Mouse (Mus musculus) spleen, embryonic (tissue): ENCODE results near the gene Rtel1.

Source experiments
- CTCF ChIA-PET: fragments of 350-600 bp; sonication (Branson Sonifier 250); formaldehyde crosslinking; loops from one replicate; lab custom pipeline; 2022; lab: Charles Lee

The Rtel1 gene

GRCm38 (mm10) chr2:181322136-181322535 is 2.6 kb downstream of the Rtel1 start:
- CTCF ChIA-PET = no interaction called here

GRCm38 (mm10) chr2:181326098-181326497 is 6.6 kb downstream of the Rtel1 start:
- CTCF ChIA-PET = no interaction called here

- CTCF ChIA-PET = no interaction called here
These were observed 13.0 kb downstream of the Rtel1 start for GRCm38 (mm10) chr2:181332542-181332941.

GRCm38 (mm10) chr2:181334023-181334422 is 14.5 kb downstream of the Rtel1 start:
- CTCF ChIA-PET = interaction anchor here (1.9 kb wide), 1 partner anchor 147 kb away, joined by 5 read pairs; the partner anchor contains the start of gene Ppdpf

- CTCF ChIA-PET = no interaction called here
These were observed 20.9 kb downstream of the Rtel1 start for GRCm38 (mm10) chr2:181340426-181340825.

- CTCF ChIA-PET = no interaction called here
These were observed 23.2 kb downstream of the Rtel1 start for GRCm38 (mm10) chr2:181342766-181343165.

GRCm38 (mm10) chr2:181356780-181357179 is 37.2 kb downstream of the Rtel1 start:
- CTCF ChIA-PET = no interaction called here

- CTCF ChIA-PET = no interaction called here
These were observed 44.4 kb downstream of the Rtel1 start for GRCm38 (mm10) chr2:181363946-181364345.

GRCm38 (mm10) chr2:181364487-181364859 is 44.9 kb downstream of the Rtel1 start:
- CTCF ChIA-PET = no interaction called here

GRCm38 (mm10) chr2:181364860-181365596 is 45.5 kb downstream of the Rtel1 start, which contains the start of the genes Zgpat and Arfrp1:
TSS of gene Zgpat (plus strand) at chr2:181364928.
TSS of gene Arfrp1 (minus strand) at chr2:181365404.
- CTCF ChIA-PET = no interaction called here

GRCm38 (mm10) chr2:181365655-181366075 is 46.1 kb downstream of the Rtel1 start:
- CTCF ChIA-PET = interaction anchor here (0.5 kb wide), 1 partner anchor 8 kb away, joined by 3 read pairs; no protein-coding TSS in a partner anchor

GRCm38 (mm10) chr2:181370001-181370400 is 50.5 kb downstream of the Rtel1 start:
- CTCF ChIA-PET = no interaction called here

GRCm38 (mm10) chr2:181375787-181376186 is 56.2 kb downstream of the Rtel1 start:
- CTCF ChIA-PET = no interaction called here

GRCm38 (mm10) chr2:181377230-181377629 is 57.7 kb downstream of the Rtel1 start:
- CTCF ChIA-PET = no interaction called here

GRCm38 (mm10) chr2:181378701-181379100 is 59.2 kb downstream of the Rtel1 start:
- CTCF ChIA-PET = no interaction called here

GRCm38 (mm10) chr2:181379778-181380177 is 60.2 kb downstream of the Rtel1 start, which contains the start of gene Lime1:
TSS of gene Lime1 (plus strand) at chr2:181380078.
- CTCF ChIA-PET = no interaction called here

- CTCF ChIA-PET = no interaction called here
These were observed 60.7 kb downstream of the Rtel1 start for GRCm38 (mm10) chr2:181380251-181380650.

GRCm38 (mm10) chr2:181381107-181381506 is 61.6 kb downstream of the Rtel1 start:
- CTCF ChIA-PET = no interaction called here

GRCm38 (mm10) chr2:181381631-181382306 is 62.2 kb downstream of the Rtel1 start:
- CTCF ChIA-PET = no interaction called here

GRCm38 (mm10) chr2:181384463-181384862 is 64.9 kb downstream of the Rtel1 start:
- CTCF ChIA-PET = no interaction called here

- CTCF ChIA-PET = interaction anchor here (0.5 kb wide), 1 partner anchor 315 kb away, joined by 3 read pairs; no protein-coding TSS in a partner anchor
These were observed 65.4 kb downstream of the Rtel1 start for GRCm38 (mm10) chr2:181384919-181385391.

GRCm38 (mm10) chr2:181385885-181386284 is 66.3 kb downstream of the Rtel1 start:
- CTCF ChIA-PET = interaction anchor here (0.6 to 0.7 kb wide), 2 partner anchors 41 to 371 kb away, joined by 3 read pairs; no protein-coding TSS in a partner anchor
